Mouse (Mus musculus): Measurements from ENCODE around the gene Fcna.

DNA sequence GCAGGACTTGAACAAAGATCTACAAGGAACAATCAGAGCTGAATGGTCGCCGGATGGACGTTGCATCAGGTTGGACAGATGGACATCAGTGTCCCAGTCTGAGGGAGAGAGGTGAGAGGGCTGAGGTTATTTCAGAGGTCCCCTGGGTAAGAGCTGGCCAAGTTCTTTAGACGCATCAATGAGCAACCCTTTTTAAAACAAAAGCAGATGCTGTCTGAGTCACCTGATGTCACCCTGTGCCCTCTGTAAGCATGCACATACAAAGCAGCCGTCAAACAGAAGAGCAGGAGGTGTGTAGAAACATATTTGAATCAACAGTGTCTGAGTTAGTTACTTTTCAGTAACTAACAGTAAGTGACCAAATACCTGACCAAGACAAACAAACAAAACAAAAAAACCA lies 36.3 kb upstream of the Fcna start:
- no peak for TF ChIP-seq CTCF (IDR thresholded peaks at IDR 0.05; ENCODE audit: insufficient read depth, low read length)
- TF ChIP-seq POLR2A (IDR thresholded peaks at IDR 0.05; ENCODE audit: borderline replicate concordance, extremely low read depth, low read depth, low read length): no peak

Measured in lung, adult 2 months (tissue).